Mouse (Mus musculus): ENCODE measurements at regions not wholly inside any gene's neighbourhood (a gene's known extent, or its start where the extent isn't known, plus 50 kb on each side); places are given as distances from the start of the nearest gene placed in this dataset.

- no peak overlapping the region for H3K4me3 ChIP-seq
- no peaks in the 10 kb centered on the region for H3K4me1 ChIP-seq
- peaks cover 71% of the 10 kb centered on the region for H3K9me3 ChIP-seq
- DNase-seq (ENCODE audit: low spot score), result no peak
- WGBS, result 86% methylated on average over 27 of the region's 27 CpGs
- H3K27ac ChIP-seq (replicated peaks), result no peak overlapping the region
- H3K36me3 ChIP-seq (replicated peaks), result no peaks in the 10 kb centered on the region
- no peaks in the 10 kb centered on the region for H3K27me3 ChIP-seq (replicated peaks; ENCODE audit: low read depth, poor library complexity, severe bottlenecking)
Observed at GRCm38 (mm10) chr12:24383016-24383415, 115.1 kb upstream of the Taf1b start.

DNA sequence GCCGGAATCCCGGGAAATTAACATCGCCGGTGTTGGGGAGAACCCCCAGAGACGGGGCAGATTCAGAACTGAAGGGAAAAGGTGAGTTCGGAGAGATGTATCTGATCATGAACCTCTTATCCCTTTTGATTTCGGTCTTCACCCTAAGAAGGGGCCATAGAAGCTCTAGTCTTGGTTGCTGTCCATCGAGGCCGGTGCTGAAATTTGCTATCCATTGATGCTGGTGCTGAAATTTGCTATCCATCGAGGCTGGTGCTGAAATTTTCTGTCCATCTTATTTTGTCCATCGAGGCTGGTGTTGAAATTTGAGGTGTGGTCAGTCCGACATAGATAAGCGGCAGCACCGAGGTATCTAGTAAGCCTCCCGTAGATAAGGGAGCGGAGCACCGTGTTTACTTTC, 73.2 kb upstream of the Taf1b start:
- H3K27me3 ChIP-seq (replicated peaks; ENCODE audit: low read depth, poor library complexity, severe bottlenecking), result no peaks in the 10 kb centered on the region
- peaks cover 29% of the 10 kb centered on the region for H3K9me3 ChIP-seq
- no peak overlapping the region for H3K4me3 ChIP-seq
- WGBS, result 67% methylated on average over 17 of the region's 17 CpGs
- no peaks in the 10 kb centered on the region for H3K36me3 ChIP-seq (replicated peaks)
- no peaks in the 10 kb centered on the region for H3K4me1 ChIP-seq
- H3K27ac ChIP-seq (replicated peaks), result no peak overlapping the region
- DNase-seq (ENCODE audit: low spot score), result peak; percentile 45

Data from embryonic facial prominence, embryonic 10.5 days (tissue).